Mouse (Mus musculus) cerebral cortex, adult 2 months (tissue): ENCODE data around the gene Gm20388.

Source experiments
- WGBS: fragments of 180-500 bp; shearing (Covaris S2); methylation state at CpG from one replicate; pipeline ENCODE4 v1.1.7; 2018; 5-methylcytosine and 5-hydroxymethylcytosine counted together

Gm20388 gene

GRCm38 (mm10) chr8:121936391-121936790 is 2025.8 kb downstream of the Gm20388 start:
- 80% methylated on average over 14 of the region's 14 CpGs for WGBS

GRCm38 (mm10) chr8:121938732-121939131 is 2028.1 kb downstream of the Gm20388 start:
- WGBS: 85% methylated on average over 7 of the region's 7 CpGs

- WGBS: 45% methylated on average over 2 of the region's 2 CpGs
Observed at GRCm38 (mm10) chr8:121943057-121943540, 2032.5 kb downstream of the Gm20388 start.

- 79% methylated on average over 8 of the region's 8 CpGs for WGBS
Observed at GRCm38 (mm10) chr8:121943716-121944115, 2033.1 kb downstream of the Gm20388 start.

GRCm38 (mm10) chr8:121944831-121945230 is 2034.2 kb downstream of the Gm20388 start, which contains the start of gene Car5a:
Gene Car5a, minus strand, starts transcription at chr8:121944904.

GRCm38 (mm10) chr8:121946351-121946750 is 2035.7 kb downstream of the Gm20388 start:
- 87% methylated on average over 7 of the region's 7 CpGs for WGBS

GRCm38 (mm10) chr8:121947047-121947752 is 2036.6 kb downstream of the Gm20388 start:
- WGBS: 39% methylated on average over 19 of the region's 19 CpGs

- 3% methylated on average over 18 of the region's 18 CpGs for WGBS
Observed at GRCm38 (mm10) chr8:121947753-121948141, 2037.1 kb downstream of the Gm20388 start.

GRCm38 (mm10) chr8:121948321-121949145 is 2037.9 kb downstream of the Gm20388 start:
- WGBS: 54% methylated on average over 19 of the region's 19 CpGs

GRCm38 (mm10) chr8:121949222-121949800 is 2038.7 kb downstream of the Gm20388 start, which contains the start of gene Banp:
Gene Banp, plus strand, starts transcription at chr8:121949750.
- WGBS: 46% methylated on average over 6 of the region's 6 CpGs

- WGBS: under 1% methylated on average over 66 of the region's 66 CpGs
Observed at GRCm38 (mm10) chr8:121949941-121950748, 2039.5 kb downstream of the Gm20388 start.

GRCm38 (mm10) chr8:121950749-121951655 is 2040.4 kb downstream of the Gm20388 start:
- WGBS: 1% methylated on average over 95 of the region's 97 CpGs

- WGBS: 22% methylated on average over 7 of the region's 7 CpGs
Observed at GRCm38 (mm10) chr8:121951656-121952009, 2041.0 kb downstream of the Gm20388 start.

GRCm38 (mm10) chr8:121952800-121953199 is 2042.2 kb downstream of the Gm20388 start:
- 81% methylated on average over 7 of the region's 7 CpGs for WGBS

- WGBS: 60% methylated on average over 3 of the region's 3 CpGs
Observed at GRCm38 (mm10) chr8:121953821-121954545, 2043.3 kb downstream of the Gm20388 start.

- WGBS: 78% methylated on average over 10 of the region's 10 CpGs
Observed at GRCm38 (mm10) chr8:121954981-121955555, 2044.4 kb downstream of the Gm20388 start.

GRCm38 (mm10) chr8:121955825-121956500 is 2045.3 kb downstream of the Gm20388 start:
- WGBS: 45% methylated on average over 1 of the region's 1 CpGs

- 88% methylated on average over 1 of the region's 1 CpGs for WGBS
Observed at GRCm38 (mm10) chr8:121958395-121958794, 2047.8 kb downstream of the Gm20388 start.

- 82% methylated on average over 3 of the region's 3 CpGs for WGBS
Observed at GRCm38 (mm10) chr8:121962892-121963291, 2052.3 kb downstream of the Gm20388 start.
